22 mouse cellular contexts compared by ENCODE assay signal in the genomic region with DNA sequence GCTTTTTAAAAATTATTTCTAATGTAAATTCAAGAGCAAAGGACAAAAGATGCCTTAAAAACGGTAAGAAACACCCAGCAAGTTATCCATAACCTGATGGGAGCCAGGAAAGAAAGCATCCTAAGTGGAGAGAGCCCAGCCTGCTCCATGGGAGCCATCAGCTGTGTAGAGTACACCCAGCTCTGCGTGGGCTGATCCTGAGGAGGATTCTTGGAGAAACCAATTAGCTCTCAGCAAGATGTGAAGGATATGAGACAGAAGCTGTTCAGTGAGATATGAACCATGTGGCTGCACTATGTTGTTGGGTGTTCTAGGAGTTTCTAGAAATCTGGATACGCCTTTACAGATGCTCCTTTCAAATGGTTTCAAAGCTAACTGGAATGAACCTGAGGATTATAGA. TPM values are rescaled to one million over a fixed set of nuclear protein-coding genes. Genes with fewer than 3 reads are reported as not detected.
DNase-seq lines count a peak whose midpoint lies in the region; ATAC-seq lines count a peak whose summit lies in the region.
"Had no signal": no experiment of that assay in that cellular context is flagged by ENCODE, and none has a peak within 500 bp of the region (broad histone marks: within the 10 kb centered on the region; RNA-seq: fewer than 3 reads in every experiment).

No protein-coding gene starts in this region.

- DNase-seq in frontal cortex, postnatal 10 days (ENCODE audit: low spot score in 2 of 2), result no peak
- peak; percentile 7 for DNase-seq in left cerebral cortex, adult 11 months (ENCODE audit: low spot score)
- no peak for DNase-seq in left cerebral cortex, postnatal 4 days
- DNase-seq in left cerebral cortex, postnatal 36 days (ENCODE audit: low spot score in 2 of 2), result peak; percentile 24 to 35
- peak; percentile 15 for DNase-seq in telencephalon, adult 2 months (ENCODE audit: low read depth, low spot score)
- DNase-seq in gastrocnemius, postnatal 36 days, result no peak
- DNase-seq: adrenal gland, postnatal 10 days; cerebellum, adult 2 months; cerebellum, postnatal 36 days; embryo, embryonic 11 days; gastrocnemius, postnatal 25 days; heart, postnatal 36 days; kidney, adult 11 months; kidney, postnatal 10 days; lung, adult 2 months; lung, postnatal 14 days; spleen, adult 18-20 months had no signal

- intact Hi-C loops in left cerebral cortex, postnatal 4 days (cut with DNase I), result no loop called here
- intact Hi-C loops in left cerebral cortex, postnatal 36 days (cut with DNase I), result no loop called here
- intact Hi-C loops in gastrocnemius, postnatal 36 days (cut with DNase I), result no loop called here

- ATAC-seq in frontal cortex, adult (ENCODE audit: low TSS enrichment), result peak; percentile 88
- ATAC-seq in megakaryocyte, adult 5-6 weeks (ENCODE audit: poor library complexity, severe bottlenecking), result no peak
- ATAC-seq: forebrain, embryonic 14.5 days; liver, embryonic 12.5 days; midbrain, embryonic 13.5 days had no signal

RNA-seq across cellular contexts. Expression of a gene that starts 58.7 kb away (rescaled TPM):
- total RNA-seq in left cerebral cortex, postnatal 4 days (2021), result 10 to 100 TPM; 39.7 to 45.9 TPM
- 10 to 100 TPM; 26.3 to 27.0 TPM for total RNA-seq in left cerebral cortex, postnatal 36 days (2021)
- total RNA-seq in megakaryocyte, adult 5-6 weeks (2015), result 115 and 122 TPM in 2 replicates
- total RNA-seq in megakaryocyte, adult 5-6 weeks (2017), result 75.5 and 82.5 TPM in 2 replicates
- 1 to 10 TPM; 7.2 to 9.1 TPM for total RNA-seq in gastrocnemius, postnatal 36 days (2021)

Comparison
In these comparisons a context has a peak if more than half of its experiments do, and no peak if none do; other contexts are left out.
1. DNase-seq: peak in left cerebral cortex, adult 11 months (single experiment), left cerebral cortex, postnatal 36 days (2 of 2) and telencephalon, adult 2 months (single experiment); none in frontal cortex, postnatal 10 days (0 of 2), left cerebral cortex, postnatal 4 days (single experiment) and gastrocnemius, postnatal 36 days (0 of 2).